In the genomic region with DNA sequence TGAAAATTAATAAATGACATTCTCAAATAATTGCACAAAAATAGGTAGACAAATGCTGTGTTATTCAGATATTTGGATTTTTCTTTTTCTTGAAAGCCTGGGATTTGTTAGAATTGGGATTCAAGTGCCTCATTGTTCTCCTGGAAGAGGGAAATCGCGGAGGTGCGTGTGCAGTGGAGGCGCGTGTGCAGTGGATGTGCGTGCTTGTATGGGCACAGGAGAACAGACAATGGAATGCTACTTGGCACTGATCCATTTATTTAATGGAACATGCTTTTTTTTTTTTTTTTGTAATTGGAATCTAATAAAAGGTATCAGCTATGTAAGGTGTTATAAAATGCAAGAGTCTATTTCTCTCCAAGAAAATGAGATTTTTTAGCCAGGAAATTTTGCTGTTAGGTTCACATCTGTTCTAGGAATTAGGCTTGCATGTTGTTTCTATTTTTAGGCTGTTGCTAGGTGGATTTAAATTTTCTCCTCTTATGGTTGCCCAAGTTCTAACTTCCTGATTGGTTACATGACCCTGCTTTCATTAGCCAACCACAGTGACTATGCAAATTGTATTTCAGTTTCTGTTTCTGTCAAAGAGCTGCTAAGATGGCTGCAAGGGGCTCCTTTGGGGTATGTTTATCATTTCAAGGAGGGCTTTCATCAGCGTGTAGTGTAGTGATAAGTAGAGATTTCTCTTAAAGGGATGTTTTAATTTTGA, we compare ENCODE assay signal across 8 mouse cellular contexts. TPM values are rescaled to one million over a fixed set of nuclear protein-coding genes. Genes with fewer than 3 reads are reported as not detected.
A peak's percentile ranks its signal among the peaks of the same experiment; 100 is the strongest.
DNase-seq lines count a peak whose midpoint lies in the region; ATAC-seq and TF ChIP-seq lines count a peak whose summit lies in the region.

No protein-coding gene starts in this region.

- H3K9ac ChIP-seq in heart, adult 2 months (ENCODE audit: low read depth, low read length), result no peak overlapping the region
- no peak overlapping the region for H3K9ac ChIP-seq in forebrain, embryonic 11.5 days (ENCODE audit: low read length)
- no peak overlapping the region for H3K9ac ChIP-seq in limb, embryonic 11.5 days (ENCODE audit: low read length)

- TF ChIP-seq EP300 in heart, adult 2 months (IDR thresholded peaks at IDR 0.05; ENCODE audit: insufficient read depth, low read depth, low read length), result 0 out of 2 replicates have a peak, but pooled peaks have one; percentile 25

- peaks cover 33% of the 10 kb centered on the region for H3K36me3 ChIP-seq in heart, adult 2 months (ENCODE audit: control insufficient read depth, insufficient read depth, low read length)
- H3K36me3 ChIP-seq in G1E (replicated peaks), result peaks cover 9% of the 10 kb centered on the region
- H3K36me3 ChIP-seq in forebrain, embryonic 11.5 days (ENCODE audit: control insufficient read depth, insufficient read depth, low read length), result no peaks in the 10 kb centered on the region
- H3K36me3 ChIP-seq in limb, embryonic 11.5 days (ENCODE audit: control insufficient read depth, insufficient read depth, low read length), result no peaks in the 10 kb centered on the region

- intact Hi-C loops in heart, adult 2 months (cut with DNase I), result loop anchor here (2.0 kb wide), 1 partner anchor 18 kb away; no protein-coding TSS in a partner anchor
- intact Hi-C loops in heart, postnatal 14 days (cut with DNase I), result loop anchor here (1.0 kb wide), 1 partner anchor 31 kb away; no protein-coding TSS in a partner anchor

- TF ChIP-seq CTCF in heart, adult 2 months (IDR thresholded peaks at IDR 0.05), result no peak
- TF ChIP-seq CTCF in G1E (IDR thresholded peaks at IDR 0.05; ENCODE audit: low read depth, low read length), result no peak

- DNase-seq in heart, adult 2 months, result peak in 1 of 2 experiments; percentile 26
- DNase-seq in heart, postnatal 14 days, result no peak
- peak; percentile 6 for DNase-seq in G1E (ENCODE audit: low spot score)
- no peak for DNase-seq in forebrain, embryonic 11.5 days (ENCODE audit: low spot score)
- DNase-seq in limb, embryonic 11.5 days (ENCODE audit: low spot score), result no peak
- peak; percentile 37 for DNase-seq in naive thymus-derived CD4-positive, alpha-beta T cell, adult 2 months (ENCODE audit: low read depth)
- no peak for DNase-seq in frontal cortex, postnatal 10 days (ENCODE audit: low spot score in 2 of 2)
- DNase-seq in cerebellum, adult 11 months, result no peak

- peak overlapping the region; percentile 43 for H3K4me3 ChIP-seq in heart, adult 2 months
- no peak overlapping the region; the same call in 1 of the 2 replicates for H3K4me3 ChIP-seq in G1E (ENCODE audit: low read depth, low read length)
- H3K4me3 ChIP-seq in forebrain, embryonic 11.5 days (ENCODE audit: low read depth, low read length), result no peak overlapping the region
- no peak overlapping the region for H3K4me3 ChIP-seq in limb, embryonic 11.5 days (ENCODE audit: low read depth, low read length)

- H3K27ac ChIP-seq in heart, adult 2 months, result peak overlapping the region; percentile 71
- H3K27ac ChIP-seq in forebrain, embryonic 11.5 days (ENCODE audit: low read depth, low read length), result peak overlapping the region; percentile 19; the same call in 1 of the 2 replicates
- 0 out of 2 replicates have a peak overlapping the region, but pooled peaks have one; percentile 42 for H3K27ac ChIP-seq in limb, embryonic 11.5 days (replicated peaks; ENCODE audit: low read depth, low read length)

- peak; percentile 51; the same call in 1 of the 2 replicates for TF ChIP-seq POLR2A in heart, adult 2 months (IDR thresholded peaks at IDR 0.05; ENCODE audit: insufficient read depth, low read depth, low read length)

- ATAC-seq in G1E (ENCODE audit: extremely low read depth, insufficient number of reproducible peaks, low FRiP score, poor library complexity, severe bottlenecking), result 0 out of 2 replicates have a peak, but pooled peaks have one; percentile 1
- ATAC-seq in forebrain, embryonic 11.5 days (replicated peaks; ENCODE audit: low FRiP score), result no peak
- ATAC-seq in limb, embryonic 11.5 days (ENCODE audit: insufficient number of reproducible peaks, low FRiP score, low TSS enrichment, low read depth), result no peak

- no peak overlapping the region for H3K4me2 ChIP-seq in forebrain, embryonic 11.5 days (ENCODE audit: low read depth, low read length, severe bottlenecking)
- no peak overlapping the region for H3K4me2 ChIP-seq in limb, embryonic 11.5 days (ENCODE audit: low read depth, severe bottlenecking)

- peaks cover 4% of the 10 kb centered on the region; the same call in 1 of the 2 replicates for H3K79me2 ChIP-seq in heart, adult 2 months (replicated peaks; ENCODE audit: control insufficient read depth, insufficient read depth, low read length)

- H3K9me3 ChIP-seq in G1E (replicated peaks), result no peaks in the 10 kb centered on the region; the same call in 1 of the 2 replicates
- no peaks in the 10 kb centered on the region for H3K9me3 ChIP-seq in forebrain, embryonic 11.5 days (ENCODE audit: control insufficient read depth, low read length)
- no peaks in the 10 kb centered on the region for H3K9me3 ChIP-seq in limb, embryonic 11.5 days (ENCODE audit: control insufficient read depth, low read length)

- peaks cover 19% of the 10 kb centered on the region for H3K4me1 ChIP-seq in heart, adult 2 months (ENCODE audit: control insufficient read depth, insufficient read depth, low read length)
- H3K4me1 ChIP-seq in G1E (ENCODE audit: insufficient read depth, low read depth, low read length), result peaks cover 35% of the 10 kb centered on the region
- no peaks in the 10 kb centered on the region; the same call in 1 of the 2 replicates for H3K4me1 ChIP-seq in forebrain, embryonic 11.5 days (replicated peaks; ENCODE audit: control insufficient read depth, insufficient read depth, low read length)
- no peaks in the 10 kb centered on the region; the same call in 1 of the 2 replicates for H3K4me1 ChIP-seq in limb, embryonic 11.5 days (ENCODE audit: control insufficient read depth, insufficient read depth, low read length)

- WGBS in heart, adult 2 months, result 27% methylated on average over 7 of the region's 7 CpGs
- 63% methylated on average over 7 of the region's 7 CpGs for WGBS in forebrain, embryonic 11.5 days
- WGBS in limb, embryonic 11.5 days, result 84% methylated on average over 7 of the region's 7 CpGs

- no peaks in the 10 kb centered on the region for H3K27me3 ChIP-seq in heart, adult 2 months (ENCODE audit: control insufficient read depth, insufficient read depth, low read length)
- H3K27me3 ChIP-seq in G1E (ENCODE audit: insufficient read depth, low read length), result no peaks in the 10 kb centered on the region
- no peaks in the 10 kb centered on the region for H3K27me3 ChIP-seq in forebrain, embryonic 11.5 days (ENCODE audit: control insufficient read depth, insufficient read depth, low read length)
- H3K27me3 ChIP-seq in limb, embryonic 11.5 days (ENCODE audit: control insufficient read depth, insufficient read depth, low read length), result no peaks in the 10 kb centered on the region

RNA-seq across cellular contexts. Expression of gene Atf7ip, which starts 44.8 kb away (rescaled TPM):
- total RNA-seq in heart, adult 2 months (2021), result 10 to 100 TPM; 73.1 to 88.0 TPM
- 21.4 and 31.7 TPM in 2 replicates for polyA plus RNA-seq in heart, adult 2 months (2012; rRNA removed)
- total RNA-seq in heart, postnatal 14 days (2021), result 100 to 1,000 TPM in 1 of 2 experiments, 10 to 100 TPM in 1; 92.6 to 107 TPM
- total RNA-seq in G1E (2014; fragmentation: Nextera tagmentation) (192 and 235 TPM in 2 replicates), G1E (2017) (22.9 and 34.6 TPM in 2 replicates)
- 22.0 and 24.2 TPM in 2 replicates for polyA plus RNA-seq in G1E (2012)
- 57.8 and 66.6 TPM in 2 replicates for polyA plus RNA-seq in forebrain, embryonic 11.5 days (2014; fragmentation: Nextera tagmentation; extraction: Ambion mirVana)
- polyA plus RNA-seq in limb, embryonic 11.5 days (2014; fragmentation: Nextera tagmentation; extraction: Ambion mirVana), result 49.8 and 60.1 TPM in 2 replicates

Comparison
In these comparisons a context has a peak if more than half of its experiments do, and no peak if none do; other contexts are left out.
1. DNase-seq: peak in G1E (single experiment) and naive thymus-derived CD4-positive, alpha-beta T cell, adult 2 months (single experiment); none in heart, postnatal 14 days (0 of 2), forebrain, embryonic 11.5 days (single experiment), limb, embryonic 11.5 days (single experiment), frontal cortex, postnatal 10 days (0 of 2) and cerebellum, adult 11 months (single experiment).
2. H3K27ac ChIP-seq: peak in every context shown above with its lines; median percentile 71 in heart, adult 2 months; 42 in limb, embryonic 11.5 days; 19 in forebrain, embryonic 11.5 days.